Mouse (Mus musculus) cerebellum, adult 2 months (tissue): ENCODE measurements around the gene Lrrn1. TPM values are rescaled to one million over a fixed set of nuclear protein-coding genes. Genes with fewer than 3 reads are reported as not detected.

ENCODE experiments used
- DNase-seq, 2 experiments: peaks; one replicate each; pipeline ENCODE4 v3.0.0; 2021
- H3K27ac ChIP-seq: fragments of 200-500 bp; 2 replicates; pipeline ENCODE4 v1.5.1; 2012; ENCODE audit warnings: low read length, control low read depth, inconsistent platforms; ENCODE audit not compliant: insufficient read depth
- H3K27me3 ChIP-seq: fragments of 200-500 bp; 2 replicates; pipeline ENCODE4 v1.6.1; 2012; ENCODE audit warnings: inconsistent platforms, mild to moderate bottlenecking, low read length, moderate library complexity; ENCODE audit not compliant: control insufficient read depth, insufficient read depth
- H3K4me1 ChIP-seq: fragments of 200-500 bp; 2 replicates; pipeline ENCODE4 v1.6.1; 2011; ENCODE audit warnings: low read length; ENCODE audit not compliant: control insufficient read depth, insufficient read depth
- H3K4me3 ChIP-seq: fragments of 200-500 bp; replicated peaks from 2 replicates; pipeline ENCODE3; 2011; ENCODE audit warnings: mild to moderate bottlenecking, low read depth, low read length, control low read depth; ENCODE audit not compliant: insufficient read depth
- CTCF ChIP-seq: fragments of 200-500 bp; IDR thresholded peaks from 2 replicates; pipeline ENCODE4 v1.5.1; 2011; ENCODE audit warnings: low read depth, mild to moderate bottlenecking, control low read depth, low read length, moderate library complexity, borderline replicate concordance; ENCODE audit not compliant: insufficient read depth
- POLR2A ChIP-seq: fragments of 200-500 bp; IDR thresholded peaks from 2 replicates; pipeline ENCODE4 v1.6.1; 2011; ENCODE audit warnings: low read length, control low read depth, borderline replicate concordance; ENCODE audit not compliant: insufficient read depth
- WGBS: fragments of 180-500 bp; shearing (Covaris S2); methylation state at CpG from one replicate; pipeline ENCODE4 v1.1.7; 2018; 5-methylcytosine and 5-hydroxymethylcytosine counted together
- polyA plus RNA-seq: library from polyadenylated mRNA; depleted of rRNA; stranded (reverse); fragments of >200 nt; gene quantifications from 2 replicates; pipeline ENCODE4 v1.2.3, GENCODE M21; 2012

The Lrrn1 gene
- polyA plus RNA-seq, 1 experiment = 98.1 TPM

GRCm38 (mm10) chr6:107531526-107532080 lies 2.0 kb downstream of the Lrrn1 start:
- 16% methylated on average over 8 of the region's 8 CpGs for WGBS

GRCm38 (mm10) chr6:107534533-107534932 lies 5.0 kb downstream of the Lrrn1 start:
- WGBS = 38% methylated on average over 1 of the region's 1 CpGs
- no peak for DNase-seq

More at GRCm38 (mm10) chr6:107531526-107532080, 2.0 kb downstream of the Lrrn1 start:
- no peak overlapping the region for H3K27ac ChIP-seq
- DNase-seq = peak in 1 of 2 experiments; percentile 18
- peaks cover 7% of the 10 kb centered on the region; the same call in 1 of the 2 replicates for H3K4me1 ChIP-seq
- peak overlapping the region; percentile 97 for H3K4me3 ChIP-seq
- TF ChIP-seq POLR2A (no peak), CTCF (no peak)
- H3K27me3 ChIP-seq = no peaks in the 10 kb centered on the region

GRCm38 (mm10) chr6:107536631-107537030 lies 7.1 kb downstream of the Lrrn1 start:
- Histone ChIP-seq H3K27me3 (no peaks in the 10 kb centered on the region), H3K4me3 (no peak overlapping the region), H3K4me1 (peaks cover 17% of the 10 kb centered on the region; the same call in 1 of the 2 replicates), H3K27ac (no peak overlapping the region)
- TF ChIP-seq CTCF (no peak), POLR2A (no peak)
- WGBS = 92% methylated on average over 4 of the region's 4 CpGs
- DNase-seq = no peak

More at GRCm38 (mm10) chr6:107534533-107534932, 5.0 kb downstream of the Lrrn1 start:
- Histone ChIP-seq H3K27ac (no peak overlapping the region), H3K27me3 (no peaks in the 10 kb centered on the region), H3K4me3 (no peak overlapping the region), H3K4me1 (peaks cover 7% of the 10 kb centered on the region; the same call in 1 of the 2 replicates)
- no peak for TF ChIP-seq POLR2A
- TF ChIP-seq CTCF = no peak

- H3K27ac ChIP-seq = no peak overlapping the region
- TF ChIP-seq CTCF = no peak
- TF ChIP-seq POLR2A = no peak
- 40% methylated on average over 11 of the region's 11 CpGs for WGBS
- H3K27me3 ChIP-seq = no peaks in the 10 kb centered on the region
- peak in 1 of 2 experiments; percentile 32 for DNase-seq
- peaks cover 27% of the 10 kb centered on the region for H3K4me1 ChIP-seq
- H3K4me3 ChIP-seq = no peak overlapping the region
Observed at GRCm38 (mm10) chr6:107541222-107541621, 11.7 kb downstream of the Lrrn1 start.

- no peak overlapping the region for H3K27ac ChIP-seq
- 6% methylated on average over 4 of the region's 4 CpGs for WGBS
- H3K4me1 ChIP-seq = peaks cover 23% of the 10 kb centered on the region
- H3K27me3 ChIP-seq = no peaks in the 10 kb centered on the region
- H3K4me3 ChIP-seq = no peak overlapping the region
- DNase-seq = peak; percentile 40 to 67
- TF ChIP-seq POLR2A (no peak), CTCF (no peak)
Observed at GRCm38 (mm10) chr6:107541918-107542317, 12.3 kb downstream of the Lrrn1 start.

- Histone ChIP-seq H3K4me3 (no peak overlapping the region), H3K4me1 (peaks cover 21% of the 10 kb centered on the region), H3K27ac (no peak overlapping the region), H3K27me3 (no peaks in the 10 kb centered on the region)
- TF ChIP-seq POLR2A (no peak), CTCF (no peak)
- WGBS = 88% methylated on average over 2 of the region's 2 CpGs
- DNase-seq = no peak
Observed at GRCm38 (mm10) chr6:107546272-107546671, 16.7 kb downstream of the Lrrn1 start.

- Histone ChIP-seq H3K4me3 (no peak overlapping the region), H3K27ac (no peak overlapping the region), H3K27me3 (no peaks in the 10 kb centered on the region), H3K4me1 (peaks cover 2% of the 10 kb centered on the region)
- 72% methylated on average over 1 of the region's 1 CpGs for WGBS
- no peak for DNase-seq
- TF ChIP-seq CTCF (no peak), POLR2A (no peak)
Observed at GRCm38 (mm10) chr6:107552511-107552910, 22.9 kb downstream of the Lrrn1 start.

- no peaks in the 10 kb centered on the region for H3K27me3 ChIP-seq
Observed at GRCm38 (mm10) chr6:107555364-107555763, 25.8 kb downstream of the Lrrn1 start.

More at GRCm38 (mm10) chr6:107555364-107555763, 25.8 kb downstream of the Lrrn1 start:
- H3K4me1 ChIP-seq = peaks cover 6% of the 10 kb centered on the region; the same call in 1 of the 2 replicates
- 92% methylated on average over 5 of the region's 5 CpGs for WGBS
- H3K4me3 ChIP-seq = no peak overlapping the region
- DNase-seq = no peak
- H3K27ac ChIP-seq = no peak overlapping the region
- no peak for TF ChIP-seq POLR2A
